Mouse (Mus musculus) adrenal gland, postnatal 0 days (tissue): Measurements from ENCODE around the gene Rpusd2. TPM values are rescaled to one million over a fixed set of nuclear protein-coding genes. Genes with fewer than 3 reads are reported as not detected.

ENCODE experiments used
- polyA plus RNA-seq: library from polyadenylated mRNA; unstranded; fragments of >200 nt; fragmentation: Nextera tagmentation; extraction: Ambion mirVana; gene quantifications from 2 replicates; pipeline ENCODE4 v1.2.1, GENCODE M21; 2015

Gene Rpusd2
- polyA plus RNA-seq, result 1.7 and 1.9 TPM in 2 replicates

DNA sequence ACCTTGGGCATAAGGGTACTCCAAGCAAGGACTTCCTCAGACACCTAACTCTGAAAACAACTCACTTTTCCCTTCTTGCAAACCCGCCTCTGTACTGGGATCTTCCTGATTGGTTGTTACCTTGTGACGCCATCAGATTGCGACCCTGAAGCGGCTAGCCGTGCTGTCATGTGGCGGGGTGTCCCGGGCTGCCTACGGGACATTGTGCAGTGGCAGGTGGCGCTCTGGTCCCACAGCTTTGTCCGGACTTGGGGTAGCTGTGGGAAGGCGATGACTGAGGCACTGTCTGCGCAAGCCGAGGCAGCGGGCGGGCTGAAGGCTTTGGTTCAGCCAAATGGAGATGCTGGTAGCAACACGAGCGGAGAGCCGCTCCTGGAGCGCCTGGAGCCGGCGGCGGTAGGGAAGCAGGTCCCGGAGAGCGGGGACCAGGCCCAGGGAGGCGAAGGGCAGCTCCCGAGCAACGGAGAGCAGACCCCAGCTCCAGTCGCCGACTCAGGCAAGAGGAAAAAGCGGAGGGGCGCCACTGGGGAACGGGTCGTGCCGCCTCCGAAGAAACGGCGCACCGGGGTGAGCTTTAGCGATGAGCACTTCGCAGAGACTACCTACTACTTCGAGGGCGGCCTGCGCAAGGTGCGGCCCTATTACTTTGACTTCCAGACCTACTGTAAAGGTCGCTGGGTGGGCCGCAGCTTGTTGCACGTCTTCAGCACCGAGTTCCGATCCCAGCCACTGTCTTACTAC is at the start of gene Rpusd2:
Rpusd2 (plus strand) TSS at position 135 of the 741 bp plus-strand sequence.

DNA sequence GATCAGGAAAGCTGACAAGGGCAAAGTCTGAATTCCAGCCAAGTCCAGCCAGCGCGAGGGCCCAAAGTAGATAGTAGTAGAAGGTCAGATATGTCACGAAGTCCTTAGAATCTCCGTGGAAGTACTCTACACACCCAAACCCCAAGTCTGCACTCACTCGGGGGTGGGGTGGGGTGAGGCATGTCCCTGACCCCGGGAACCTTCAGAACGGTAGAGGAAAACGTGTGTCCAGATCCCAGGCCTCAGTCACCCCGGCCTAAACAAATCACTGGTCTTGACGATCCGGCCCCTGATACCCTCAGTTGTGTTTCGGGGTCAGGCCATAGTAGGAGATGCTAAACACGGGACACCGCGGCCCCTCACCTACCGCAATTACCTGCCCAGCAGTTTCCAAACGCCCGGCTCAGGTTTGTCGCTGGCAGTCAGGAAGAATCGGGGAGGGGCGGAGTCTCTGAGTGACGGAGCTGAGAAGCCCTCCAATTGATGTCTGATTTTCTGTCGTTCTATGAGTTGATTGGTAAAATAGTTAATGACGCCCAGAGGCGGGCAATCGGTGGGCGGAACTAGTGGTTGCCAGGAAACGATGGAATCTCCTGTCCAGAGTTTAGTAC is 5.5 kb upstream of the Rpusd2 start, which contains the start of gene Ccdc32:
Ccdc32 (minus strand) TSS at position 453 of the 611 bp plus-strand sequence.

GRCm38 (mm10) chr2:119046649-119047611 is 12.3 kb downstream of the Rpusd2 start, which contains the start of gene Knl1:
Knl1 (plus strand) TSS chr2:119047119.

Other genes with a start within 250 kb of the Rpusd2 start
- gene Knstrn, start 220.8 kb upstream of the Rpusd2 start, polyA plus RNA-seq, result 34.3 and 42.8 TPM in 2 replicates
- 45.0 and 86.9 TPM in 2 replicates for gene Ivd, start 172.8 kb upstream of the Rpusd2 start, polyA plus RNA-seq
- gene Bahd1, start 134.4 kb upstream of the Rpusd2 start, polyA plus RNA-seq, result 6.2 and 16.8 TPM in 2 replicates
- gene Chst14, start 108.3 kb upstream of the Rpusd2 start, polyA plus RNA-seq, result 18.6 and 23.9 TPM in 2 replicates
- gene Ccdc32, start 5.4 kb upstream of the Rpusd2 start, polyA plus RNA-seq, result 34.6 and 36.4 TPM in 2 replicates
- 13.0 and 16.9 TPM in 2 replicates for gene Knl1, start 12.3 kb downstream of the Rpusd2 start, polyA plus RNA-seq
- 8.4 and 12.4 TPM in 2 replicates for gene Rad51, start 78.0 kb downstream of the Rpusd2 start, polyA plus RNA-seq
- gene Rmdn3, start 122.2 kb downstream of the Rpusd2 start, polyA plus RNA-seq, result 20.4 and 34.4 TPM in 2 replicates
- gene Gchfr, start 133.0 kb downstream of the Rpusd2 start, polyA plus RNA-seq, result 10.2 and 27.5 TPM in 2 replicates
- 0.08 and 0.13 TPM in 2 replicates for gene Gm14137, start 139.7 kb downstream of the Rpusd2 start, polyA plus RNA-seq
- 36.7 and 40.2 TPM in 2 replicates for gene Zfyve19, start 173.8 kb downstream of the Rpusd2 start, polyA plus RNA-seq
- 14.5 and 16.4 TPM in 2 replicates for gene Dnajc17, start 174.0 kb downstream of the Rpusd2 start, polyA plus RNA-seq
- 0.16 TPM in 1 of 2 replicates, not detected in the other for gene Ppp1r14d, start 195.1 kb downstream of the Rpusd2 start, polyA plus RNA-seq
- 2.1 and 4.0 TPM in 2 replicates for gene Spint1, start 202.6 kb downstream of the Rpusd2 start, polyA plus RNA-seq
- gene Rhov, start 236.5 kb downstream of the Rpusd2 start, polyA plus RNA-seq, result 1.6 and 2.7 TPM in 2 replicates